Mouse (Mus musculus) liver, postnatal 0 days (tissue): Measurements from ENCODE around the gene Dglucy. TPM values are rescaled to one million over a fixed set of nuclear protein-coding genes. Genes with fewer than 3 reads are reported as not detected.

Source experiments
- ATAC-seq: fragments of 200-750 bp; cut with Nextera tagmentation; 2 replicates; pipeline ENCODE4 v1.8.0; 2017; ENCODE audit warnings: mild to moderate bottlenecking, moderate library complexity
- DNase-seq: peaks from one replicate; pipeline ENCODE4 v3.0.0-alpha.2; 2016
- H3K27ac ChIP-seq: fragments of 300-500 bp; sonication (generic); 2 replicates; pipeline ENCODE4 v1.5.1; 2014; ENCODE audit warnings: antibody characterized with exemption, moderate library complexity, mild to moderate bottlenecking, low read depth
- H3K27me3 ChIP-seq: fragments of 300-500 bp; sonication (generic); 2 replicates; pipeline ENCODE4 v1.6.1; 2014; ENCODE audit warnings: low read length, control low read depth, mixed read lengths; ENCODE audit not compliant: insufficient read depth
- H3K36me3 ChIP-seq: fragments of 300-500 bp; sonication (generic); replicated peaks from 2 replicates; pipeline ENCODE4 v1.6.1; 2014; ENCODE audit warnings: mild to moderate bottlenecking, control low read depth, low read length, moderate library complexity, mixed read lengths; ENCODE audit not compliant: insufficient read depth
- H3K4me1 ChIP-seq: fragments of 300-500 bp; sonication (generic); 2 replicates; pipeline ENCODE4 v1.6.1; 2014; ENCODE audit warnings: antibody characterized with exemption, mild to moderate bottlenecking, control low read depth; ENCODE audit not compliant: insufficient read depth
- H3K4me2 ChIP-seq: fragments of 300-500 bp; sonication (generic); 2 replicates; pipeline ENCODE4 v1.6.1; 2014; ENCODE audit warnings: low read depth, mild to moderate bottlenecking, low read length, moderate library complexity, mixed read lengths
- H3K4me3 ChIP-seq: fragments of 300-500 bp; sonication (generic); 2 replicates; pipeline ENCODE4 v1.5.1; 2014; ENCODE audit warnings: low read depth, low read length
- H3K9ac ChIP-seq: fragments of 300-500 bp; sonication (generic); replicated peaks from 2 replicates; pipeline ENCODE4 v1.6.1; 2014; ENCODE audit warnings: mild to moderate bottlenecking, moderate library complexity
- H3K9me3 ChIP-seq: fragments of 300-500 bp; sonication (generic); 2 replicates; pipeline ENCODE4 v1.6.1; 2016; ENCODE audit warnings: mild to moderate bottlenecking, control low read depth, low read length, mixed read lengths
- CTCF ChIP-seq: sonication (generic); IDR thresholded peaks from 2 replicates; pipeline ENCODE4 v1.5.1; 2016; ENCODE audit warnings: antibody characterized with exemption, low read depth
- EP300 ChIP-seq: IDR thresholded peaks from 2 replicates; pipeline ENCODE4 v1.6.1; 2016; ENCODE audit warnings: antibody characterized with exemption, low read depth, mild to moderate bottlenecking
- WGBS: fragments of 180-500 bp; shearing (Covaris S2); extraction: QIAGEN DNeasy Blood & Tissue Kit; methylation state at CpG from one replicate; pipeline ENCODE4 v1.1.7; 2014; ENCODE audit not compliant: insufficient replicate concordance; 5-methylcytosine and 5-hydroxymethylcytosine counted together
- polyA plus RNA-seq: library from polyadenylated mRNA; unstranded; fragments of >200 nt; fragmentation: Nextera tagmentation; extraction: Ambion mirVana; gene quantifications from 2 replicates; pipeline ENCODE4 v1.2.1, GENCODE M21; 2015

The Dglucy gene
- polyA plus RNA-seq, 1 experiment from 2014 or later = 1.9 TPM

- no peak for TF ChIP-seq EP300
- no peak for TF ChIP-seq CTCF
- Histone ChIP-seq H3K27me3 (no peaks in the 10 kb centered on the region), H3K9ac (no peak overlapping the region), H3K27ac (no peak overlapping the region), H3K36me3 (no peaks in the 10 kb centered on the region), H3K4me1 (no peaks in the 10 kb centered on the region), H3K4me3 (no peak overlapping the region), H3K9me3 (no peaks in the 10 kb centered on the region), H3K4me2 (no peak overlapping the region)
- DNase-seq = no peak
- no peak for ATAC-seq
- WGBS = 82% methylated on average over 7 of the region's 7 CpGs
Measured at GRCm38 (mm10) chr12:100844546-100844945, 65.7 kb downstream of the Dglucy start.

DNA sequence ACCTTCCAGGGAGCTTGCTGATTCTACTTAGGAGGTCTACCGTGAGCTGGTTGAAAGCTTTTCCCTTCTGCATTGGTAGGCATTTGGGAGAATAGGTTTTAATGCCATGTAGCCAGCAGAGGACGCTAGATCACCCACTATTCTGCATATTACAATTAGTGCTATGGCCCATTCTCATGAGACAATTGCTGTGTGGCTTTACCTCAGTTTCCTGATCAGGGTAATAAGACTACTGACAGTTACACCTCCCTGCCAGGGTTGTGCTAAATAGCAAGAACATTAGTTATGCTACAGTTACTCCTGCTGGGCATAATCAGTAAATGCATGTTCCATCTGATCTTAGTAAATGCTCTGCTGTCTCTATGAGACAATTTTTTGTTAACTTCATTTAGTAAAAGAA is 67.0 kb downstream of the Dglucy start:
- Histone ChIP-seq H3K27ac (no peak overlapping the region), H3K9me3 (no peaks in the 10 kb centered on the region), H3K4me1 (no peaks in the 10 kb centered on the region), H3K9ac (no peak overlapping the region), H3K4me3 (no peak overlapping the region), H3K36me3 (no peaks in the 10 kb centered on the region), H3K27me3 (no peaks in the 10 kb centered on the region), H3K4me2 (no peak overlapping the region)
- TF ChIP-seq EP300 (no peak), CTCF (peak; percentile 55)
- ATAC-seq = no peak
- WGBS = 17% methylated on average over 2 of the region's 2 CpGs
- no peak for DNase-seq

DNA sequence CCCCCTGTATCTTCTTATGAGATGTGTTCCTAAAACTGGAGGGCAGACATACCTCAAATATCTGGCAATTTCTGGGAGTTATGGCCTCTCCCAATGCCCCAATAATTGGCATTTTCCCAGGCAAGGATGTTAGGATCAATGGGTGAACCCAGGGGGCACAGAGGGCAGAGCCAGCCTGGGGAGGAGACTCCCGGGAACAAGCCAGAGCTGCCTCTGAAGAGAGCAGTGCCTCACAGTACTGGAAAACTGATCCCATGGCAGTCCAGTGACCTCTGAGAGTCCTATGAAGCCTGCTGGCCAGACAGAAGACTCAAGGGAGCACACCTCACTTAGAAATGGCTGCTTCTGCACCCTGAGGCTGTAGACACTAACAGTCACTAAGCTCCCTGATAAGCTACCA is 67.7 kb downstream of the Dglucy start:
- Histone ChIP-seq H3K4me2 (no peak overlapping the region), H3K27ac (no peak overlapping the region), H3K27me3 (no peaks in the 10 kb centered on the region), H3K36me3 (no peaks in the 10 kb centered on the region), H3K4me1 (no peaks in the 10 kb centered on the region), H3K9ac (no peak overlapping the region), H3K9me3 (no peaks in the 10 kb centered on the region), H3K4me3 (no peak overlapping the region)
- DNase-seq (no peak), ATAC-seq (no peak)
- no peak for TF ChIP-seq CTCF
- no peak for TF ChIP-seq EP300
- 52% methylated on average over 1 of the region's 1 CpGs for WGBS

DNA sequence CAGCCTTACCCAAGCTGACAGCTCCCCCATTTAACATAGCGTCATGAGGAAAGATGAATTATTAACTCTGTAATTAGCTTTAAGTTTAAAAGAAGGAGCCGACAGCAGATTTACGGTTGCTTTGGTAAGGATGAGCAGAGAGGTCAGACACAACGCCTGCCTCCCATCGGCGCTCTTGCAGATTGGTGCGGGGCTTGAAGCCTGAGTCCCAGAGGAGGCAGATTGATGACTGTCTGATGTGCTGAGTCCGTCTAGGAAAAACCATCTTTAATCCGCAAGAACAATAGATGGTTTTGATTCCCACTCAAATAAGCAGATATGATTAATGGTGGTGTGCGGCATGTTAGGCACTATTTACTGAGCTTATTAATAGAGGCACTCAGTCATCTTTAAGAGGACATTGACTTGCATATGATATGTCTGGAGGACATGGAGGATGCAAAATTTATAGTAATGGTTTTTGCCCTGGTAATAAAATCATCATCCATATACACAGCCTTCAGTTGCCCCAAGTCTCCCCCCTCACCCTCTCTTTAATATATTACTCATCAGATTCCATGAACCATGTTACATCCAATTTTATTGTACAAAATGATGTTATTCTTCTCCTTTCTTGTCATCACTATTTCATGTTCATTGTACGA is 68.7 kb downstream of the Dglucy start:
- WGBS = 77% methylated on average over 11 of the region's 11 CpGs
- no peak for ATAC-seq

GRCm38 (mm10) chr12:100849421-100850138 is 70.7 kb downstream of the Dglucy start:
- Histone ChIP-seq H3K4me3 (no peak overlapping the region), H3K4me1 (no peaks in the 10 kb centered on the region), H3K9ac (no peak overlapping the region), H3K36me3 (no peaks in the 10 kb centered on the region), H3K4me2 (no peak overlapping the region), H3K9me3 (no peaks in the 10 kb centered on the region), H3K27ac (no peak overlapping the region), H3K27me3 (no peaks in the 10 kb centered on the region)
- TF ChIP-seq CTCF = peak; percentile 93
- no peak for TF ChIP-seq EP300
- 63% methylated on average over 7 of the region's 7 CpGs for WGBS
- ATAC-seq (peak; percentile 58), DNase-seq (peak; percentile 37)

More for the DNA sequence above, 68.7 kb downstream of the Dglucy start:
- Histone ChIP-seq H3K9ac (no peak overlapping the region), H3K27ac (no peak overlapping the region), H3K4me2 (no peak overlapping the region), H3K4me3 (no peak overlapping the region), H3K9me3 (no peaks in the 10 kb centered on the region), H3K4me1 (no peaks in the 10 kb centered on the region), H3K27me3 (no peaks in the 10 kb centered on the region), H3K36me3 (no peaks in the 10 kb centered on the region)
- no peak for TF ChIP-seq EP300
- DNase-seq = no peak

GRCm38 (mm10) chr12:100852370-100852769 is 73.5 kb downstream of the Dglucy start:
- DNase-seq (no peak), ATAC-seq (no peak)
- Histone ChIP-seq H3K4me1 (no peaks in the 10 kb centered on the region), H3K36me3 (no peaks in the 10 kb centered on the region), H3K9me3 (no peaks in the 10 kb centered on the region), H3K9ac (no peak overlapping the region), H3K27ac (no peak overlapping the region), H3K4me2 (no peak overlapping the region), H3K4me3 (no peak overlapping the region), H3K27me3 (no peaks in the 10 kb centered on the region)
- TF ChIP-seq CTCF (no peak), EP300 (no peak)
- 45% methylated on average over 3 of the region's 3 CpGs for WGBS
